Mouse (Mus musculus) right cerebral cortex, postnatal 10 days (tissue): ENCODE measurements around the gene Gm12184.
"Not testable (repeated sequence)": the region's sequence is repeated elsewhere in the genome, so short reads cannot be mapped to it uniquely, and the experiment has no call there.

ENCODE experiments used
- DNase-seq, 2 experiments: peaks; one replicate each; pipeline ENCODE4 v3.0.0; 2021; ENCODE audit warnings: low spot score in 2 of 2

The Gm12184 gene

DNA sequence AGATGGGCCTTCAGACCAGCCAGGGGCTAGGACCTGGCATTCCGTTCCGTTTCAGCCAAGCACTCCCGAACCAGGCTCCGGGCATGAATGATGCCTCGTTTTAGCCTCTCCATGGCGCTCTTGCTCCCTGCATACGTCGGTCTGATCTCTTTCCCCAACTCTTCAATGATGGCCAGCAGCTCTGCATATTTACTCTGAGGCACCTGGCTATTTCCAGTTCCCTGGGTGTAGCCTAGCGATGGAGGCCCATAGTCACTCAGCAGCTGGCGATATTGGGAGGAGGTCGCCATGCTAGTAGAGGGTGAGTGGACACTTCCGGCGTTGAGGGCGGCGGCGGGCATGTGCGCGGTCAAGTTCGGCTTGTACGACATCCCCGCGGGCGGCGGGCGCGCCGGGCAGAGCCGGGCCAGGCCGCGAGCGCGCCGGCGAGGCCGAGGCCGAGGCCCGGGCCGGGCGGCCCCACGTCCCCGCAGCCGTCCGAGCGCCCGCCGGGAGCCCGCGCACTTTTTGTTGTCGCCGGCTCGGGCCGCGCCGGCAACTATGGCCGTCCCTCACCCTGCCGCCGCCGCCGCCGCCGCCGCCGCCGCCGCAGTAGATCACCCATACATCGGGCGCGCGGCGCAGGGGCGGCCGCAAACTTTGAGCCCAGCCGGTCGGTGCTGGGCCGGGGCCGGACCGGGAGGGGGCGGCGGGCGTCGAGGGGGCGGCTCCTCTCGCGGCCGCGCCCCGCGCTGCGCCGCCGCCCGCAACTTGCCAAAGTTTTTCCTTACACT lies at the start of gene Gm12184, which contains the start of gene Trim7:
Gene Gm12184 (minus strand): TSS at position 677 of the 773 bp plus-strand sequence.
Gene Trim7 (plus strand): TSS at position 162 of the 773 bp plus-strand sequence.
- not testable (repeated sequence) for DNase-seq

DNA sequence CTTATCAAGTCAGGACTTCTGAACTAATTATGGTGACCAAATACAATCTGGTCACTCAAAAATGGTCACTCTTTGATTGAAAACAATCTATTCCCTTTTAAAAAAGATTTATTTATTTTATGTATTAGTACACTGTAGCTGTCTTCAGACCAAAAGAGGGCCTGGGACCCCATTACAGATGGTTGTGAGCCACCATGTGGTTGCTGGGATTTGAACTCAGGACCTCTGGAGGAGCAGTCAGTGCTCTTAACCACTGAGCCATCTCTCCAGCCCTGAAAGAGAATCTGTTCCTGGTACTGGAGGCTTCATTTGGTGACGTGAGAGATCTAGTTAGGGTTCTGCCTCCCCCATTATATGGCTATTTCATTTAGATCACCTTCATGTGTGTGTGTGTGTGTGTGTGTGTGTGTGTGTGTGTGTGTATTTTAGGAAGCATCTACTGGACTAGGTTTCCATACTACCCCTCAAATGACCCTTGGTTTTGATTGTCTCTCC lies 48.9 kb upstream of the Gm12184 start:
- DNase-seq = not testable (repeated sequence)

- peak; percentile 58 to 74 for DNase-seq
Measured at GRCm38 (mm10) chr11:48874465-48874864, 48.0 kb upstream of the Gm12184 start.

GRCm38 (mm10) chr11:48873591-48874290 lies 47.3 kb upstream of the Gm12184 start:
- DNase-seq = no peak

DNA sequence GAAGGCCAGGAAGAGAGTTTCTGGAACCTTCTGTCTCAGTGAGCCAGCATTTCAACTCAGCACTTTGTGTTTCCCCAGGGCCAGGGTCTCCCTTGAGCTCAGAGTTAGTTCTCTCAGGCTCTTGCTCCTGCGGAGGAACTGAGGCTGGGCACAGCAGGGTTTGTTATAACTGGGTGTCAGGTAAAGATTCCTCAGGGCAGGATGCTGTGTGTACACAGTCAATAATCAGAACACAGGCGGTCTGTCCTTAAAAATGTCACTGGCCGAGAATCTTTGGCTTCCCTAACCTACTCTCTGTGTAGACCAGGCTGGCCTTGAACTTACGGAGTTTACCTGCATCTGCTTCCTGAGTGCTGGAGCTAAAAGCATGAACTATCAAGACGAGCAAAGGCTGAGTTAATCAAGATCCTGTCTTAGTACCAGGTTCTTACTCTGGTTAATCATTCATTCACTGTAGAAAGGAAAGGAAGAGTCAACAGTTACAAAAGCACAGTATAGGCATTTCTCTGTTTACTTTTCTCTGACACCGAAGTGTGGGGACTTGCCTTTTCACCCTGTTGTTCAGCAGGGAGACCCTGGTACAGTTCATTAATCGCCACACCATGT lies 46.3 kb upstream of the Gm12184 start:
- no peak for DNase-seq

GRCm38 (mm10) chr11:48871817-48872541 lies 45.5 kb upstream of the Gm12184 start:
- peak; percentile 53 to 55 for DNase-seq

DNA sequence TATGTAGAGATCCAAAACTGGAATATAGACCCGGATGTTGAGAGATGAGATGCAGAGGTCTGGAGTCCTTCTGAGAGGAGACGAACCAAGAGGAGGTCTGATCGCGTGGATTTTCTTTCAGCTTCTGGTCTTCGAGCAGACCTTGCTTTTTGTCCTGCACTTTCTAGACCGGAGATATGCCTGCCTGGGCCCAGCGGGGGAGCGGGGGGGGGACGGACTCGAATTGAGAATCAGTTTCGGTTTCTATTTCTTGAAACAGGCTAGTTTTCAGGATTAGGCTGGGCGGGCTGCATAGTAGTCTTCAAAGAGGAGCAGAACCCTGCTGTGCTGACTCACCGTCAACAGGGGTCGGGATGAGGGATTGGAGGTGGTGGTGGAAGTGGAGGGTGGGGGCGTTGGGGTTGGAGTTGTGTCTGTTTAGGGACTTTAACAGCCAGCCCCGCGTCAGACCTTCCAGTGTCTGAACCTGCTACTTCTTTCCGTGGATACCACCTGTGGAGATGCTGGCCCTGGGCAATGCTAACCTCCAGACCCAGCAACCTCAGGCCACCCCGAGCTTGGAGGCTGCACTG lies 44.8 kb upstream of the Gm12184 start, which contains the start of gene Irgm1:
Gene Irgm1 (minus strand): TSS at position 483 of the 572 bp plus-strand sequence.
- peak in 1 of 2 experiments; percentile 54 for DNase-seq

GRCm38 (mm10) chr11:48870781-48871180 lies 44.3 kb upstream of the Gm12184 start:
- DNase-seq = no peak

GRCm38 (mm10) chr11:48869380-48870110 lies 43.1 kb upstream of the Gm12184 start:
- DNase-seq = no peak

- DNase-seq = no peak
Measured at GRCm38 (mm10) chr11:48866481-48866880, 40.0 kb upstream of the Gm12184 start.

DNA sequence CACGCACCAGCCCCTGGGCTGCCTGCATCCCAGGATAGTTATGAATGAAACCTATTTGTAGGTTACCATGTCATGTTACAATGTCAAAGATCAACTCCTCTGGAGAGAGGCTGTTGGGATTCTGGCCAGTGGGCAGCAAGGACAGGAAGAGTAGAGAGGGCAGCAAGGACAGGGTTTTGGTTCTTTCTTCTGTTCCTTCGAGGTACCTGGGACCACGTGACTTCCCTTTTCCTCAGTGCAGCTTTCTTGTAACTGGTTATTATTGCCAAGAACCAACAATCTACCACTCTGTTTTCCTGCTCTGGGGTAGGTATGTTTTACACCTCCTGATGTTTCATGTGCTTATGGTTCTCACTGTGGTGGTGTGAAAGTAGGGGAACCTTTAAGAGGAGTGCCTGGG lies 37.4 kb upstream of the Gm12184 start:
- DNase-seq = no peak

GRCm38 (mm10) chr11:48862784-48863319 lies 36.4 kb upstream of the Gm12184 start:
- DNase-seq = no peak

DNA sequence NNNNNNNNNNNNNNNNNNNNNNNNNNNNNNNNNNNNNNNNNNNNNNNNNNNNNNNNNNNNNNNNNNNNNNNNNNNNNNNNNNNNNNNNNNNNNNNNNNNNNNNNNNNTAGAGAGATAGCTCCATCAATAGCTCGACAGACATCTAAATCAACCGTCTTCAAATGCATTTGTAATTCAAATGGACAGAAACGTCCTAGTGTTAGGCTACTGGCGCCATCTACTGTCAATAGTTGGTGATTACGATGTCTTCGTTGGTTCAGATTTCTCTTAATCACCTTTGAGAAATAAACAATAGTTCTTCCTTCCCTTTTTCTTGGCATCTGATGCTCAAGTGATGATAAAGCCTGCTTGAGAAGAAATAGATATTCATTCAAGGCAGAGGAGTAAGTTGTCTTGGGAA lies 32.6 kb upstream of the Gm12184 start:
- DNase-seq = peak; percentile 56 to 63

DNA sequence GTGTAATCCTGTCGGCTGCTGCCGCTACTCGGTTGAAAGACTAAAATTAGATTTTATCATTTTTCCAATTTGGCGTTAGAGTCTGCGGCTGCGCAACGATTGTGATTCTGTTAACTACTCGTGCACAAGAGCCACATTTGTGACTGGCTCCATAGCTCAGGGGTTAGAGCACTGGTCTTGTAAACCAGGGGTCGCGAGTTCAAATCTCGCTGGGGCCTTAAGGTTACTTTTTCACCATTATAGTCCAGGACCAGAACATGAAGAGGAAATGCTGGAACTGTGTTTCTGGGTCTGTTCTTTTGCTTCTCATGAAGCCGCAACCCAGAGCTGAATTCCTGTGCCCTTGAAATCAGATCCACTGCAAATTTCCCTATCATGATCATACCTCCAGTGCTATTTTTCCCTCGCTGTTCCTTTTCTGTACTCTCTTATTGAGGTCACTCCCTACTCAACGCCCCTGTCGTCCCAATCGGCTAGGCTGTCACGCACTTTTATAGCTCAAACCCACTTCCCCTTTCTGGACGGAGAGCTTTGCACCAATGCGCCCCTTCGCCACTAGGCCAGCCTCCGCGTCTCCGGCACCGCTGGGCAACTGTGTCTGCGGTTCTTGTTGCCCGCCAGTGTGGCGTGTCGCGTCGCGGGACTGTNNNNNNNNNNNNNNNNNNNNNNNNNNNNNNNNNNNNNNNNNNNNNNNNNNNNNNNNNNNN lies 27.2 kb upstream of the Gm12184 start:
- peak; percentile 88 to 90 for DNase-seq

DNA sequence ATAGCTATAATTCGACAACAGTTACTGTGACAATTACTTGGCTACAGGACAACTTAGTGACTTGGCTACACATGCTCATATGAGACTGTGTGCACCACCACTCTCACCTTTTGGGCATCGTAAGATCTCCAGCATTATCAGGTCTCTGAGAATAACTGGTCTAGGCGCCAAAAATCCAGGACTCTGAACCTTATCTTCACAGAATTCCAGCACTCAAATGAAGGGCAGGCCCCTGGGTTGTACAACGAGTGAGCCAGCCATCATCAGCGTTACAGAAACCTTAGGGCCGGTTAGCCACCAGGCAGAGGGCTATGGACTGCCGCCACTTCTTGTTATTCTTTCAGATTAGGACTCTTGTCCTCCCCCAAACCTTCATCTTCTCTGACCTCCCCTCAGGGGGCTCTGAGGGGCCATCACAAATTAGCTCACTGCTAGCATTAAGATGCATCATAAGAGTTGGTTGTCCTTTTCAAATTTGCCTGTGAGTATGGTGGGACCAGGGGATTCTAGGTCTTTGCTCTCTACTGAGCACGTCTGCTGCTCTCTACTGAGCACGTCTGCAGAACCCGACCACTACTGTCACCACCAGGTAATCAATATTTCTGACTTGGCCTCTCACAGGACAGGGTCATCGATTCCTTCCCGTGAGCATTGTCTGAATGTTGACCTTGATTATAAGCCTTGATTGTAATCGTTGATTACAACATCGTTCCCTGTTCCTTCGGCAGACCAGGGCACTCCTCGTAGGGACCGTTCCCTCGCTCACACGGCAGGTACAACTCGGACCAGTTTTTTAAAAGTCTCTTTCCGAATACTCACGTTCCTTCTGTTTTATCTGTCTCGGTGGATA lies 26.4 kb upstream of the Gm12184 start:
- DNase-seq = no peak

GRCm38 (mm10) chr11:48852190-48852589 lies 25.7 kb upstream of the Gm12184 start:
- no peak for DNase-seq

GRCm38 (mm10) chr11:48851270-48851995 lies 25.0 kb upstream of the Gm12184 start:
- DNase-seq = no peak

- no peak for DNase-seq
Measured at GRCm38 (mm10) chr11:48850240-48850639, 23.8 kb upstream of the Gm12184 start.
